Mouse (Mus musculus) effector memory CD4-positive, alpha-beta T cell, adult 7 months (primary cell): ENCODE results near the gene Myo1c. TPM values are rescaled to one million over a fixed set of nuclear protein-coding genes. Genes with fewer than 3 reads are reported as not detected.

ENCODE experiments used
- polyA plus RNA-seq: library from polyadenylated mRNA; unstranded; fragments of 100-300 nt; shearing (Covaris generic); gene quantifications from one replicate; pipeline ENCODE4 v1.2.1, GENCODE M21; 2017

The Myo1c gene
- polyA plus RNA-seq, result 17.9 TPM

DNA sequence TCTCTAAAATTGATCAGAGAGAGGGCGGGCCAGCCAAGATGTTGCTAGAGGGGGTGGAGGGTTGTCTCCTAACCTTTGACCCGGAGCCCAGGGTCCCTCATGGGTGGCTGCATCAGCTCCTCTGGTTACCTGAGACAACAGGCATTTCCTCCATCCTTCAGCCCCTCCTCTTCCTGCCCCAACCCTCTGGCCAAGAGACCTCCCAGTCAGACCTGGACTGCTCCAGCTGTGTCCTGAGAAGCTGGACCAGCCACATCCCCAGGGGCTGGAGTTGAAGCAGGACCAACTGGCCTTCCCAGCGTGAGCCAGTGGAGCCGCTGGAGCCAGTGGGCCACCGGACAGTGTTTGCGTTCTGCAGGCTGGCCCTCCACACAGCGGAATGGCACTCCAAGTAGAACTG lies at the start of gene Myo1c:
Gene Myo1c (plus strand): TSS at position 194 of the 400 bp plus-strand sequence.

GRCm38 (mm10) chr11:75630645-75631229 lies 19.6 kb upstream of the Myo1c start, which contains the start of gene Inpp5k:
Inpp5k (plus strand) TSS chr11:75630988.

GRCm38 (mm10) chr11:75678747-75679438 lies 28.6 kb downstream of the Myo1c start, which contains the start of gene Crk:
Crk (plus strand) TSS chr11:75679259.

Other genes with a start within 250 kb of the Myo1c start
- gene Serpinf1, start 227.8 kb upstream of the Myo1c start, polyA plus RNA-seq, result 1.3 TPM
- gene Serpinf2, start 210.9 kb upstream of the Myo1c start, polyA plus RNA-seq, result 0.29 TPM
- 6.6 TPM for gene Wdr81, start 195.8 kb upstream of the Myo1c start, polyA plus RNA-seq
- 2.4 TPM for gene Tlcd2, start 188.8 kb upstream of the Myo1c start, polyA plus RNA-seq
- gene Prpf8, start 163.7 kb upstream of the Myo1c start, polyA plus RNA-seq, result 50.3 TPM
- gene Rilp, start 140.4 kb upstream of the Myo1c start, polyA plus RNA-seq, result not detected
- gene Scarf1, start 137.0 kb upstream of the Myo1c start, polyA plus RNA-seq, result 1.2 TPM
- 9.9 TPM for gene Slc43a2, start 118.8 kb upstream of the Myo1c start, polyA plus RNA-seq
- 314 TPM for gene Pitpna, start 62.4 kb upstream of the Myo1c start, polyA plus RNA-seq
- 87.0 TPM for gene Inpp5k, start 19.5 kb upstream of the Myo1c start, polyA plus RNA-seq
- 93.1 TPM for gene Crk, start 28.8 kb downstream of the Myo1c start, polyA plus RNA-seq
- gene Ywhae, start 82.4 kb downstream of the Myo1c start, polyA plus RNA-seq, result 195 TPM
- gene Doc2b, start 145.5 kb downstream of the Myo1c start, polyA plus RNA-seq, result 0.09 TPM